Mouse (Mus musculus) C2C12 (cell line): Measurements from ENCODE around the gene Mbd3.

Source experiments
- CEBPB ChIP-seq: IDR thresholded peaks from one replicate; pipeline ENCODE4 v1.6.1; 2011; ENCODE audit warnings: low read depth, mild to moderate bottlenecking, control low read depth, moderate library complexity
- CTCF ChIP-seq: IDR thresholded peaks from one replicate; pipeline ENCODE4 v1.5.1; 2011; ENCODE audit not compliant: control insufficient read depth, insufficient read depth, insufficient read length
- MAX ChIP-seq: IDR thresholded peaks from one replicate; pipeline ENCODE4 v1.6.1; 2011; ENCODE audit warnings: mild to moderate bottlenecking, control low read depth
- MYOG ChIP-seq: IDR thresholded peaks from one replicate; pipeline ENCODE4 v1.6.1; 2011; ENCODE audit not compliant: control insufficient read depth, insufficient read length; ENCODE audit errors: extremely low read depth
- USF1 ChIP-seq: IDR thresholded peaks from one replicate; pipeline ENCODE4 v1.6.1; 2011; ENCODE audit warnings: low read depth, mild to moderate bottlenecking, control low read depth, moderate library complexity

DNA sequence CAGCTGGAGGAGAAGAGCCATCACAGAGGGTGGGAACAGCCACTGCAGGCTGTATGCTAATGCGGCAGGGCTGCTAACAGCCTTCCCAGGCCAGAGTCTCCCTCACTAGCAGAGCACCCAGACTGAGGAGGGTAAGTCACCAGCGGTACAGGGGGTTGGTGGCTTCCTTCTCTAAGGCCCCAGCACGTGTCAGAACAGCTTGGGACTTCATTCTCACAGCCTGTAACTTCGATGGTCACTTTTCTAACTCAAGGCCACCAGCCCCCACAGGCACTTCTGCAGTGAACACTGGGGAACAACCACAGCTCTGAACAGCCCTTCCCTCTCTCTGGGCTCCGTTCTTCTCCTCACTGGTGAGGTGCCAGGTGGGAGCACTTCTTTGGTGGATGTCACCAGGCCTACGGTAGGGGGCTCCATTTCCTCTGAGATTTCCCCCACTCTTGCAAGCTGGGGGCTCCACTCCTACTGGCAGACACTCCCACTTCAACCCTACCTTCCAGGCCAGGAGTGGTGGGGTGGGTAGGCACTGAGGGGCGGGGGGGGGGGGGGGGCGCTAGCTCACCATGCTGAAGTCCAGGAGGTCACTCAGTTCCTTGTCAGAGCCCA is 31.1 kb upstream of the Mbd3 start:
- TF ChIP-seq CTCF (no peak), USF1 (no peak), MAX (no peak), MYOG (no peak), CEBPB (no peak)
